Mouse (Mus musculus) right cerebral cortex, postnatal 4 days (tissue): ENCODE measurements around the gene Olfr5.
"Not testable (repeated sequence)": the region's sequence is repeated elsewhere in the genome, so short reads cannot be mapped to it uniquely, and the experiment has no call there.

Experiments used
- DNase-seq: peaks from one replicate; pipeline ENCODE4 v3.0.0-alpha.2; 2022

Gene Olfr5

GRCm38 (mm10) chr7:6486841-6487240 lies at the start of gene Olfr5:
Gene Olfr5, minus strand, starts transcription at chr7:6486941.
- DNase-seq, result no peak

- peak; percentile 25 for DNase-seq
These were observed 39.4 kb upstream of the Olfr5 start for GRCm38 (mm10) chr7:6526141-6526540.

GRCm38 (mm10) chr7:6525001-6525400 lies 38.3 kb upstream of the Olfr5 start:
- no peak for DNase-seq

- no peak for DNase-seq
These were observed 36.1 kb upstream of the Olfr5 start, which contains the start of gene Olfr1349 for GRCm38 (mm10) chr7:6522850-6523249. Gene Olfr1349, minus strand, starts transcription at chr7:6522950.

- DNase-seq, result no peak
These were observed 34.9 kb upstream of the Olfr5 start for GRCm38 (mm10) chr7:6521666-6522065.

- DNase-seq, result no peak
These were observed 21.9 kb upstream of the Olfr5 start, which contains the start of gene Olfr1348 for GRCm38 (mm10) chr7:6508648-6509047. Gene Olfr1348, minus strand, starts transcription at chr7:6508748.

GRCm38 (mm10) chr7:6499655-6500054 lies 12.9 kb upstream of the Olfr5 start, which contains the start of gene Olfr1347:
Gene Olfr1347, minus strand, starts transcription at chr7:6499755.
- no peak for DNase-seq

GRCm38 (mm10) chr7:6477633-6478032 lies 9.1 kb downstream of the Olfr5 start:
- DNase-seq, result not testable (repeated sequence)

- no peak for DNase-seq
These were observed 19.8 kb downstream of the Olfr5 start, which contains the start of gene Olfr1346 for GRCm38 (mm10) chr7:6466951-6467350. Gene Olfr1346, plus strand, starts transcription at chr7:6467101.

- DNase-seq, result no peak
These were observed 30.3 kb downstream of the Olfr5 start for GRCm38 (mm10) chr7:6456399-6456798.

- DNase-seq, result no peak
These were observed 30.9 kb downstream of the Olfr5 start, which contains the start of gene Olfr1336 for GRCm38 (mm10) chr7:6455868-6456267. Gene Olfr1336, plus strand, starts transcription at chr7:6456168.

GRCm38 (mm10) chr7:6447771-6448170 lies 39.0 kb downstream of the Olfr5 start:
- no peak for DNase-seq

- DNase-seq, result no peak
These were observed 45.6 kb downstream of the Olfr5 start for GRCm38 (mm10) chr7:6441173-6441572.

- DNase-seq, result no peak
These were observed 48.4 kb downstream of the Olfr5 start, which contains the start of gene Olfr1344 for GRCm38 (mm10) chr7:6438388-6438787. Gene Olfr1344, plus strand, starts transcription at chr7:6438688.

- DNase-seq, result peak; percentile 30
These were observed 56.4 kb downstream of the Olfr5 start for GRCm38 (mm10) chr7:6430342-6430741.

GRCm38 (mm10) chr7:6429381-6429780 lies 57.4 kb downstream of the Olfr5 start:
- no peak for DNase-seq
